Mouse (Mus musculus) G1E-ER4 (cell line): ENCODE data around the gene Rflnb. TPM values are rescaled to one million over a fixed set of nuclear protein-coding genes. Genes with fewer than 3 reads are reported as not detected.

Source experiments
- GATA1 ChIP-seq: IDR thresholded peaks from one replicate; pipeline ENCODE4 v1.8.0; 2012; ENCODE audit warnings: low read length, inconsistent platforms
- polyA plus RNA-seq: library from polyadenylated mRNA; stranded (reverse); fragments of >175 nt; gene quantifications from 2 replicates; pipeline ENCODE4 v1.2.3, GENCODE M21; 2012

Rflnb gene
- polyA plus RNA-seq, 1 experiment: not detected

- no peak for TF ChIP-seq GATA1
Observed at GRCm38 (mm10) chr11:76010838-76011624, 16.6 kb downstream of the Rflnb start.

- TF ChIP-seq GATA1: no peak
Observed at GRCm38 (mm10) chr11:76009101-76009500, 18.5 kb downstream of the Rflnb start.

- TF ChIP-seq GATA1: no peak
Observed at GRCm38 (mm10) chr11:76008162-76008561, 19.4 kb downstream of the Rflnb start.

DNA sequence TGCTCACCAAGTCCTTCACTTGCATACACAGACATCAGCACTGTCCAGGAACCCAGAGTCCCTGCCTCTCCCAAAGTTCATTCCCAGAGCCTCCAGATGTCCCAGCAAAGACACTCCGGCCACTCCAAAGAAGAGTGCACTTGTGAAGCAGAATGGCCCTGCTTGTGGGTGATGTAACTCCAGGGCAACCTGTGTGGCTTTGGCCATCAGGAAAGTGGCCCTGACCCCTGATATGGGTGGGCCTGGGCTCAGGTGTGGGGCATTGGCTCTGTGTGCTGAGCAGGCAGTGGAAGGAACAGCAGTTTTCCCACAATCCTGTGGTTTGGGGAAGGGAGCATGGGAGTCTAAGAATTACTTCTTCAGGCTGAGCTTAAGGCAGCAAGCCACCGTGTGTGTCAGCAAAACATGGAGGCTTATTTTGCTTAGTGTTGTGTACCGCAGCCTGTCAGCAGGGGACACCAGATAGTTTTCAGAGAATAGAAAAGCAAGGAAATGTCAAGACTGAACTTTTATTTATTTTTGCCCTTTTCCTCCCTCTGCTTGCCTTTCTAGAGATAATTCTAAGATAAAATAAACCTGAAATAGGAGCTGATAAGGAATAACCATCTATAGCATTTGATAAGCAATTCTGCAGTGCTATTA is 26.2 kb downstream of the Rflnb start:
- TF ChIP-seq GATA1: no peak

GRCm38 (mm10) chr11:76000701-76001100 is 26.9 kb downstream of the Rflnb start:
- TF ChIP-seq GATA1: no peak

GRCm38 (mm10) chr11:75999440-76000155 is 28.0 kb downstream of the Rflnb start, which contains the start of gene 1700016K19Rik:
1700016K19Rik (plus strand) TSS chr11:75999912.
- TF ChIP-seq GATA1: no peak

DNA sequence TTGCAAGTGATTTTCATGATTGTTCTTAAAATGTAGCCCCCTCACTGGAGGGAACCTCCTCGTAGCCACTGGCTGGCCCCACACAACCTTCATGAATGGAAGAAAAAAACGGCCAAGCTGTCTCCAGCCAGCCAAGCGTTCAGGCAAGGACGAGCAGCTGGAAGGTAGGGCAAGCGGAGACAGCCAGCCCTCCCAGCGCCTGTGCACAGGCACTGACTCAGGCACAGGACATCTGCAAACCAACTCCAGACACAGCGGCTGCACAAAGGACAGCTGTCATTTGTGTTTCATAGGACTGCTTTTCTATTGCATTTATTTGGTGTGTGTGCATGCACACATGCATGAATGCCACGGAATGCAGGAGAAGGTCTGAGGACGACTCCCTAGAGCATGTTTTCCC is 33.2 kb downstream of the Rflnb start:
- TF ChIP-seq GATA1: no peak

DNA sequence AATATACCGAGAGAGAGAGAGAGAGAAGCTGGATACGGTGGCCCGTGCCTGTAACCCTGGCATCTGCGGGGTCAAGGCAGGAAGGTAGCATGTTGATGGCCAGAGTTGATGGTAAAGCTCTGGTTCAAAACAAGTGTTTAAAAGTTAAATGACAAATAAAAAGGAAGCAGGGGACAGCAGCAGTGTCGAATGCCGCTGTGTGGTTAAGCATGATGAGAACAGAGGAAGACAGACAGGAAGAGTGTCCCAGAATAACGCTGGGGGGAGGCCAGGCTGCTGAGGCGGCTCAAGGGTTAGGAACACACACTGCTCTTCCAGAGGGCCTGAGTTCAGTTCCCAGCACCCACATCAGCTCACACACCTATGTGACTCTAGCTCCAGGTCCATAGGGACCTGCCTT is 35.1 kb downstream of the Rflnb start:
- no peak for TF ChIP-seq GATA1

GRCm38 (mm10) chr11:75991911-75992310 is 35.7 kb downstream of the Rflnb start:
- TF ChIP-seq GATA1: no peak

DNA sequence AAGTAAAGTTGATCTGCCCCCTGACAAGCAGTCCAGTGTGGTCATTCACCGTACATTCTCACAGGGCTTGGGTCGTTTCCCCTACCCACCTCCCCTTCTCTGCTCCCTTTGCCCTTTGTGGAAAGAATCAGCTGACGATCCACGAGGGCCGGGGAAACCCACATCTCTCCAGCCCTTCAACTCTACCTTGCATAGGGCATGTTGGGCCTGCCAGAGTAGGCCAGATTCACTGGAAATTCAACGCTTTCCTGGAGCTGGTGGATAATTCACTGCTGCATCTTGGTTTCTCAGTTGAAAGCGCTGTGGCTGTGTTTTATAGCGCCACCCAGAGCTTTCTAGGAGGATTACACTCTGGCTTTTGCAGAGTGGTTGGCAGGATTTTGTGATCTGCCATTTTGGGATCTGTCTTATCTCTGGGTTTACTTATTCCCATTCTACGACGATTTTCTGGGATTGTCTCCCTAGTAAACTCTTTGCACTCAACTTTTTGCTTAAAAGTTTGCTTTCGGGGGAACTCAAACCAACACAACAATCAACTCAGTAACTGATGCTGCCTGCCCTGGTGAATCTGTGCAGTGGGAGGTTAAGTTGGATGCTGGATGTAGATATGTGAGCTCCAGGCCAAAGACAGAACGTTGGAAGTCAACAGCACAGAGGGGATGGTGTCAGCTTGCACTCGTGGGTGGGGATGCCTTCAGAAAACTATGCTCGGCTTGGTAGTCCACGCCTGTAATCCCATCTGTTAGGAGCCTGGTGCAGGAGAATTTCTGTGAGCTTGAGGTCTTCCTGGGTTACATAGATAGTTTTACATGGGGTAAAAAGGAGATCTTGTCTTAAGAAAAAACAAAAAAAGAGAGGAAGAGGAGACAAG is 36.4 kb downstream of the Rflnb start:
- TF ChIP-seq GATA1: no peak

- no peak for TF ChIP-seq GATA1
Observed at GRCm38 (mm10) chr11:75985948-75986347, 41.6 kb downstream of the Rflnb start.

DNA sequence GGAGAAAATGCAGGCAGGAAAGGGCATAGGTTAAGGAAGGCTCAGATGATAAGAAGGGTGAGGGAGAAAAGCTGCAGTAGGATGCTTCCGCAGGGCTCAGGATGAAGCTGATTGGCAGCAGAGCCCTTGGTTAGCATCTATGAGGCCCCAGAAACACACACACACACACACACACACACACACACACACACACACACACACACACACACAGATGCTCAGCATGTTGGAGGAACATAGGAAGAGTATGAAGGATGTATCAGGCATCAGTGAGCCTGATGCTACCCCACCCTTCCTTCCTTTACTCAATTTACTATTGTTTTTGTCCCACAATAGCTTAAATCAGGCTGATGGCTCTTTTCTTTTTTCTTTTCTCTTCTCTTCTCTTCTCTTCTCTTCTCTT is 43.0 kb downstream of the Rflnb start:
- TF ChIP-seq GATA1: no peak

DNA sequence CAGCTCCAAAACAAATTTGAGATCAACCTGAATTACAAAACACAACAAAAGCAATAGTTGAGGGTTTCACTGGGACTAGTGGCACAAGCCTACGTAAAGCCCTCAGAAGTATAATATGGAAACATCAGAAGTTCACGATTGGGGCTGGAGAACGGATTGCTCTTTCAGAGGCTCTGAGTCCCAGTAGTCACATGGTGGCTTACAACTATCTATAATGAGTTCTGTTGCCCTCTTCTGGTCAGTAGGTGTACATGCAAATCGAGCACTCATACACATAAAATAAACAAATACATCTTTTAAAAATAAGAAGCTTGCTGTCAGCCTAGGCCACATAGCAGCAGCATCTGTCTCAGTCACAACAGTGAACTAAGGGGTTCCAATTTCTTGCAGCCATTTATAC is 44.4 kb downstream of the Rflnb start:
- TF ChIP-seq GATA1: no peak

- TF ChIP-seq GATA1: no peak
Observed at GRCm38 (mm10) chr11:75980413-75980812, 47.2 kb downstream of the Rflnb start.

- no peak for TF ChIP-seq GATA1
Observed at GRCm38 (mm10) chr11:75978051-75978450, 49.5 kb downstream of the Rflnb start.

DNA sequence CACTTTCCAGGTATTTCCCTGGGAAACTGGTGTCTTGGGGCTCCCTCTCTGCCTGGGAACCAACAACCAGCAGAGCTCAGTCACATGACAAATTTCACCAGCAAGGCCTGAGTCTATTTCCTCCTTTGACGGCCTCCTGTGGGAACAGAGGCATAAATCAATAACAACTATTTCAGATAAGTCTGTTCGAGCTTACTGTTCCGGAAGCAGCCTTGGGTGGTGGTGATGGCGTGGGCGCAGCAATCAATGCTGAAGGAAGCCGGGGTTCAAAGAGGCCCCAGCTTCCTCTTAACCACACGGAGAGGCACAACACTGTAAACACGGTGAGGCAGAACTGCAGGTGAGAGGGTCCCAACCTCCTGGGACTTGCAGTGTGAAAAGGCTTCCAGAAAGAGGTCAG is 50.8 kb downstream of the Rflnb start:
- TF ChIP-seq GATA1: no peak
